Comparison of ENCODE assay signal across 16 mouse cellular contexts in genomic region chr6:141254956-141255355, GRCm38 (mm10). TPM values are rescaled to one million over a fixed set of nuclear protein-coding genes. Genes with fewer than 3 reads are reported as not detected.
DNase-seq lines count a peak whose midpoint lies in the region; ATAC-seq and TF ChIP-seq lines count a peak whose summit lies in the region.
"Had no signal": no experiment of that assay in that cellular context is flagged by ENCODE, and none has a peak within 500 bp of the region (broad histone marks: within the 10 kb centered on the region; RNA-seq: fewer than 3 reads in every experiment).

No protein-coding gene starts in this region.

- peaks cover 6% of the 10 kb centered on the region; the same call in 1 of the 2 replicates for H3K4me1 ChIP-seq in heart, postnatal 0 days (ENCODE audit: control insufficient read depth, insufficient read depth)
- H3K4me1 ChIP-seq in lung, adult 2 months (ENCODE audit: control insufficient read depth, insufficient read depth, low read length) = peaks cover 6% of the 10 kb centered on the region
- H3K4me1 ChIP-seq in embryonic facial prominence, embryonic 14.5 days (ENCODE audit: control insufficient read depth, insufficient read depth, low read length) = peaks cover 16% of the 10 kb centered on the region
- H3K4me1 ChIP-seq in limb, embryonic 12.5 days (replicated peaks) = peaks cover 59% of the 10 kb centered on the region

- no peak for TF ChIP-seq EP300 in heart, postnatal 0 days (IDR thresholded peaks at IDR 0.05; ENCODE audit: low read depth)

- no peak for TF ChIP-seq CTCF in heart, postnatal 0 days (IDR thresholded peaks at IDR 0.05; ENCODE audit: low read depth)
- no peak for TF ChIP-seq CTCF in lung, adult 2 months (IDR thresholded peaks at IDR 0.05; ENCODE audit: insufficient read depth, low read length)

- no peak overlapping the region for H3K9ac ChIP-seq in heart, postnatal 0 days (replicated peaks; ENCODE audit: low read depth, low read length)
- no peak overlapping the region for H3K9ac ChIP-seq in embryonic facial prominence, embryonic 14.5 days (ENCODE audit: low read depth, low read length)
- H3K9ac ChIP-seq in limb, embryonic 12.5 days (replicated peaks) = no peak overlapping the region
- H3K9ac ChIP-seq: midbrain, embryonic 15.5 days; stomach, embryonic 15.5 days had no signal

- no peak for TF ChIP-seq POLR2A in lung, adult 2 months (IDR thresholded peaks at IDR 0.05; ENCODE audit: borderline replicate concordance, extremely low read depth, low read depth, low read length)

- no peaks in the 10 kb centered on the region for H3K27me3 ChIP-seq in heart, postnatal 0 days (ENCODE audit: control insufficient read depth, insufficient read depth, low read length)
- H3K27me3 ChIP-seq in embryonic facial prominence, embryonic 14.5 days (replicated peaks; ENCODE audit: control insufficient read depth, insufficient read depth, low read length) = peaks cover 3% of the 10 kb centered on the region; the same call in 1 of the 2 replicates
- peaks cover 19% of the 10 kb centered on the region for H3K27me3 ChIP-seq in limb, embryonic 12.5 days

- H3K9me3 ChIP-seq in heart, postnatal 0 days (replicated peaks; ENCODE audit: control insufficient read depth, low read length) = no peaks in the 10 kb centered on the region
- no peaks in the 10 kb centered on the region for H3K9me3 ChIP-seq in embryonic facial prominence, embryonic 14.5 days (ENCODE audit: control insufficient read depth, low read length)
- no peaks in the 10 kb centered on the region for H3K9me3 ChIP-seq in limb, embryonic 12.5 days
- H3K9me3 ChIP-seq: midbrain, embryonic 15.5 days; stomach, embryonic 15.5 days had no signal

- no peaks in the 10 kb centered on the region for H3K36me3 ChIP-seq in heart, postnatal 0 days (replicated peaks; ENCODE audit: control insufficient read depth, insufficient read depth, low read length)
- H3K36me3 ChIP-seq in embryonic facial prominence, embryonic 14.5 days (ENCODE audit: control insufficient read depth, insufficient read depth, low read length) = no peaks in the 10 kb centered on the region
- no peaks in the 10 kb centered on the region for H3K36me3 ChIP-seq in limb, embryonic 12.5 days
- H3K36me3 ChIP-seq: midbrain, embryonic 15.5 days; stomach, embryonic 15.5 days had no signal

- WGBS in heart, postnatal 0 days = 64% methylated on average over 4 of the region's 4 CpGs
- WGBS in lung, adult 2 months = 41% methylated on average over 4 of the region's 4 CpGs
- 32% methylated on average over 4 of the region's 4 CpGs for WGBS in embryonic facial prominence, embryonic 14.5 days
- 50% methylated on average over 4 of the region's 4 CpGs for WGBS in limb, embryonic 12.5 days

- H3K4me2 ChIP-seq in heart, postnatal 0 days (ENCODE audit: low read depth, low read length) = 0 out of 2 replicates have a peak overlapping the region, but pooled peaks have one; percentile 5
- H3K4me2 ChIP-seq in embryonic facial prominence, embryonic 14.5 days (ENCODE audit: low read depth, low read length) = peak overlapping the region; percentile 29
- peak overlapping the region; percentile 7; the same call in 1 of the 2 replicates for H3K4me2 ChIP-seq in limb, embryonic 12.5 days
- H3K4me2 ChIP-seq: liver, embryonic 11.5 days; midbrain, embryonic 15.5 days; stomach, embryonic 15.5 days had no signal

- H3K4me3 ChIP-seq in heart, postnatal 0 days (ENCODE audit: low read depth, low read length) = no peak overlapping the region
- peak overlapping the region; percentile 24 for H3K4me3 ChIP-seq in lung, adult 2 months (replicated peaks; ENCODE audit: extremely low read depth, low read depth, low read length)
- no peak overlapping the region for H3K4me3 ChIP-seq in embryonic facial prominence, embryonic 14.5 days (ENCODE audit: low read depth, low read length)
- H3K4me3 ChIP-seq in limb, embryonic 12.5 days (replicated peaks) = no peak overlapping the region
- H3K4me3 ChIP-seq: erythroblast, embryonic 14.5 days; midbrain, embryonic 15.5 days; stomach, embryonic 15.5 days had no signal

- H3K27ac ChIP-seq in heart, postnatal 0 days (ENCODE audit: low read depth) = no peak overlapping the region
- 0 out of 2 replicates have a peak overlapping the region, but pooled peaks have one; percentile 18 for H3K27ac ChIP-seq in embryonic facial prominence, embryonic 14.5 days (replicated peaks; ENCODE audit: low read depth, low read length)
- H3K27ac ChIP-seq in limb, embryonic 12.5 days = peak overlapping the region; percentile 67
- H3K27ac ChIP-seq: macrophage; midbrain, embryonic 15.5 days; stomach, embryonic 15.5 days had no signal

- no peak for ATAC-seq in heart, postnatal 0 days (ENCODE audit: insufficient read depth, low read depth)
- no peak for ATAC-seq in embryonic facial prominence, embryonic 14.5 days (ENCODE audit: low read depth)
- ATAC-seq in limb, embryonic 12.5 days (ENCODE audit: insufficient number of reproducible peaks, insufficient read depth, low FRiP score, low TSS enrichment, low read depth) = no peak
- ATAC-seq: forebrain, embryonic 16.5 days; midbrain, embryonic 15.5 days had no signal

- intact Hi-C loops in heart, postnatal 10 days (cut with DNase I) = no loop called here

- no peak for DNase-seq in heart, postnatal 0 days (ENCODE audit: low spot score)
- DNase-seq in heart, postnatal 10 days = no peak
- no peak for DNase-seq in lung, adult 2 months
- no peak for DNase-seq in lung, postnatal 14 days
- DNase-seq in embryonic facial prominence, embryonic 14.5 days (ENCODE audit: low spot score) = no peak
- DNase-seq in layer of hippocampus, adult 9-11 months = no peak
- DNase-seq: cerebellum, adult 11-12 months; kidney, adult 9 months; thymus, postnatal 4 days had no signal

RNA-seq across cellular contexts. Expression of gene Pde3a, which starts 5.9 kb away (rescaled TPM):
- total RNA-seq in heart, postnatal 0 days (2014; rRNA removed; ENCODE audit: low replicate concordance) = 33.4 and 42.0 TPM in 2 replicates
- polyA plus RNA-seq in heart, postnatal 0 days (2015; fragmentation: Nextera tagmentation; extraction: Ambion mirVana) = 8.2 and 8.3 TPM in 2 replicates
- total RNA-seq in heart, postnatal 10 days (2021) = 10 to 100 TPM; 69.9 to 71.6 TPM
- polyA plus RNA-seq in lung, adult 2 months (2012; rRNA removed) = 22.7 and 25.8 TPM in 2 replicates
- polyA plus RNA-seq in embryonic facial prominence, embryonic 14.5 days (2014; fragmentation: Nextera tagmentation; extraction: Ambion mirVana) = 4.8 and 5.0 TPM in 2 replicates
- polyA plus RNA-seq in limb, embryonic 12.5 days (2016; fragmentation: Nextera tagmentation; extraction: Ambion mirVana) = 4.4 and 5.5 TPM in 2 replicates
- polyA plus RNA-seq: erythroblast, embryonic 14.5 days had no signal
